Mouse (Mus musculus) frontal cortex, postnatal 36 days (tissue): ENCODE measurements around the gene A230050P20Rik.

Experiments used
- DNase-seq, 2 experiments: peaks; one replicate each; pipeline ENCODE4 v3.0.0; 2022; ENCODE audit warnings: low spot score in 2 of 2

Gene A230050P20Rik

DNA sequence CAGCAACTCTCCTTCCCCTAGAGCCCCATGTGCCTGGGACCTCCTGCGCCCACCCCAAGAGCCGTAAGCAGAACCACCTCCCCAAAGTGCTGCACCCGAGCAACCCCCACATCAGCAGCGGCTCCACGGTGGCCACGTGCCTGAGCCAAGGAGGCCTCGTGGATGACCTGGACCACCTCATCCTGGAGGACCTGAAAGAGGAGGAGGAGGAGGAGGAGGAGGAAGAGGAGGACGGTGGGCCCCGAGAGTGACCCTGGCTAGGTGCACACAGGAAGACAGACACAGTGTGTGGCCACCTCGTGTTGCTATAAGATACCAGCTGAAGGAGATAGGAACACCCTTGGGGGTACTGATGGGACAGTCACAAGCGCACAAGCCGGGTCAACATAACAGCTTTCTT lies 5.1 kb downstream of the A230050P20Rik start:
- no peak for DNase-seq

DNA sequence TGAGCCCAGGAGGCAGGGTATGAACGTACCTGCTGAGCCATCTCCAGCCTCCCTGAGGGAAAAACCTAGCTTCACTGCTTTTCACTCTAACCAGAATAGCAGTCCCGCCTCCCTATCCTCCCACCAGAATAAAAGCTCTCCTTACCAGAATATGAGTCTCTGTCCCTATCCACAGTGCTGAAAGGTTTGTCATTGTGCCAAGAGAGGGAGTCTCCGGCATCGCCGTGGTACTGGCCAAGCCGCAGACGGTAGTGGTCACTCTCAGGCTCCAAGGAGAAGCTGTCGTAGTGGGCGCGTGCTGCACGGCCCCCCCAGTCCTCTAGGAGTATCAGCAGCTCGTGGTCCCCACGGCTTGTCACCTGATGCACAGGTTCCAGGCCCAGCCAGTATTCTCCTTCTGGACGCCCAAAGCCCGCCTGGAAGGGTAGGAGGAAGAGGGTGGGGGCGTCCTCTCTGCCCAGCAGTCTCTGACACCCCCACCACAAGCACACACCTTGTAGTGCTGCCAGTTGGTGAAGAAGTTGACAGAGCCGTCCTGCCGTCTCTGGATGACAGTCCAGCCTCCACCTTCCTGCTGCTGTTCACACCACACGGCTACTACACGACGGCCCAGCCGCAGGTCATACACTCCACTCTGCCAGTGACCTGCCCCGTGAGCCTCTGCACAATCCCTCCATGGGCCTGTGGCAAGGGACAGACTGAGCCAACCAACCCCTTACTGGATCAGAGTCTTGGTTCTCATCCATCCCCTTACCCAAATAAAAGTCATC lies 6.8 kb downstream of the A230050P20Rik start:
- DNase-seq: peak in 1 of 2 experiments; percentile 74

DNA sequence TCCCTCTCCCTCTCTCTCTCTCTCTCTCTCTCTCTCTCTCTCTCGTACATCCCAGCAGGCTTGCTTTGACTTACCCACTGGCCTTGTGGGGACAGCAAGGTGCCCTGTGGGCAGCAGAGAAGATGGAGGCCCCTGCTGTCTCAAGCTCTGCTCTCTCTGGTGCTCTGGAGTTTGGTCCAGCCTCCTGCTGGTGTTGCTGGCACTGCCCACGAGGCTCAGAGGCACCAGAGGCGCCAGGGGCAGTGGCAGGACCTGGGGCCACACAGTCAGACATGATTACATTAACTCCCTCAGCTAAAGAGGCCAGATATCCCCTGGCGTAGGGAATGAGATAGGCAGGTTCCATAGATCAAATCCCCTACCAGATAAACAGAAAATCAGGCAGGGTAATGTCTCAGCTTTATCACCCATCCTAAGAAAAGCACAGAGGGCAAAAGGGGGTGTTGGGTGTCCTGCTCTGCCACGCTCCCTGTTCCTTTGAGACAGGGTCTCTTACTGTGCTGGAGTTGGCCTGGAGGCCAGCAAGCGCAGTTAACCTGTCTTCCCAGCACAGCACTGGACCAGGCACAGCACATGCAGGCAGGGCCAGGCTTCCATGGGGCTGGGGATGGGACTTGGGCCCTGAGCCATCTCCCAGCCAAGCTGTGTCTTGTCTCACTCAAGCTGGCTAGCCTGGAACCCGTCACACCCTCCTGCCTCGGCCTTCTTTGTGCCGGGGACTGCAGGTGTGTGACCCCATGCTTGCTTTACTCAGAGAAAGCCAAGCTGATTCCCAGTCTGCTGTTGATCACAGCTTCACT lies 8.1 kb downstream of the A230050P20Rik start:
- no peak for DNase-seq

DNA sequence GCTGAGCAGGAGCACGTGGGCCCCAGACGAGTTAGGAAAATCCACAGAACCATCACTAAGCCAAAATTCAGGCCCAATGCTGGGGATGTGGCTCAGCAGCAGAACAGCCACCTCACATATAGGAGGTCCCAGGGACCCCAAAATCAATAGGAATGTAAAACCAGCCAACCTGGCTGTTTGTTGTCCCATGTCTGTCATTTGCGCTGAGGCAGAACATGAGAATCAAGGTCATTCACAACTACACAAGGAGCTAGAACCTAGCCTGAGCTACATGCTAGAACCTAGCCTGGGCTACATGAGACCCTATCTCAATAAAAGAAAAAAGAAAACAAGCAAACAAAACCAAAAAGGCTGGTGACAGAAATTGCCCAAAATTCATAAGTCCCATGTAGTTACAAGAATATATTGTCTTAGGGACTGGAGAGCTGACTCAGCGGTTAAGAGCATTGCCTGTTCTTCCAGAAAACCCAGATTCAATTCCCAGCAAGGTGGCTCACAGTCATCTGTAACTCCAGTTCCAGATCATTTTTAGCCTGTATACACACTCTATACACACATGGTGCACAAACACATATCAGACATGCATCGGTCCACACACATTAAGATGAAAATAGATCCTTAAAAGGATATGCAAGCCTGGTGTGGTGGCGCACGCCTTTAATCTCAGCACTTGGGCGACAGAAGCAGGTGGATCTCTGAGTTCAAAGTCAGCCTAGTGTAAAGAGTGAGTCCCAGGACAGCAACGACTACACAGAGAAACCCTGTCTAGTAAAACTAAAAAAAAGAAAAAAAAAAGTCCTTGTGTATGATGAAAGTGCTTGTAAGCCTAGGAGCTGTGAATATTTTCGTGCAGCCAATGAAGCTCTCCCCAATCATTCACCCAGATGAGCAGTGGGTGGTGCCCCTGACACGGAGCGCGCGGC lies 8.9 kb downstream of the A230050P20Rik start:
- no peak for DNase-seq

DNA sequence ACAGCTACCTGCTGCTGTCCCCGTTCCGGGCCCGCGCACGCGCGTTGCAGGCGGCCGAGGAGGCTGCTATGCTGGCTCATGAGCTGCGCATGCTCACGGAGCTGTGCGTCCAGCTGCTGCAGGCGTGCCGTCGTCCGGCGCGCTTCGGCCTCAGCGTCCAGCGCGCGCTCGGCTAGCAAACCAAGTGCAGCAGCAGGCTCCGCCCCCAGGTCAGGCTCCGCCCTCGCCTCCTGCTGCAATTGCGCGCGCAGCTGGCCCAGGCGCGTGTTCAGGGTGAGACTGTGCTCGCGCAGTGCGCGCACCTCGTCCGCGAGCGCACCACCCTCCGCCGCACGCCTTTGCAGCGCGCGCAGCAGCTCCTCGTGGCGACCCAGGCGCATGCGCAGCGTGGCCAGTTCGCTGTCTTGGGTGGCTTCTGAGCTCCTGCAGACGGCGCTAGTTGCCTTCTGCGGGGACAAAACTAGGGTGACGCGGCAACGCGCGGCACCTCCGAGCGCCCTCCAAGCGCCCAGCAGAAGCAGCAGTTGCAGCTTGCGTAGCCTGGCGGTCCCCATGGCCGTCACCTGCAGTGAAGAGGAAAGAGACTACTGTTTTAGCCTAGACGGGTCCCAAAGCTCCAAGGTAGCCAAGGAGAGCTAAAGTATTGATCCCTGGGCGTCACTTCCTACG lies 9.7 kb downstream of the A230050P20Rik start:
- DNase-seq: peak; percentile 99 to 100

DNA sequence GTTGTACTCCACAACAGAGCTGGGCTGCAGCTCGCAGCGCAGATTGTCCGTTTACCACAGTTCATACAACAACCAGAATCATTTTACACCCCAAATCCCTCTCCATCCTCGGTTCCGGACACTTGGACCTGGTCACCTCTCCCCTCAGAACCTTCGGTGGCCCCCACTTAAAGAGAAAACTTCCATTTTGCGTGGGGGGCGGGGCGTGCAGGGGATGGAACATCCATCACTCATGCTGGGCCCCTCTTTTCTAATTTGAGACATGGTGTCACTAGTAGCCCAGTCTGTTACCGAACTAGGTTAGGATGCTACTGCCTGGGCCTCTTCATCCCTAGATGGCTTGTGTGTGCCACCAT lies 10.2 kb downstream of the A230050P20Rik start:
- DNase-seq: no peak

DNA sequence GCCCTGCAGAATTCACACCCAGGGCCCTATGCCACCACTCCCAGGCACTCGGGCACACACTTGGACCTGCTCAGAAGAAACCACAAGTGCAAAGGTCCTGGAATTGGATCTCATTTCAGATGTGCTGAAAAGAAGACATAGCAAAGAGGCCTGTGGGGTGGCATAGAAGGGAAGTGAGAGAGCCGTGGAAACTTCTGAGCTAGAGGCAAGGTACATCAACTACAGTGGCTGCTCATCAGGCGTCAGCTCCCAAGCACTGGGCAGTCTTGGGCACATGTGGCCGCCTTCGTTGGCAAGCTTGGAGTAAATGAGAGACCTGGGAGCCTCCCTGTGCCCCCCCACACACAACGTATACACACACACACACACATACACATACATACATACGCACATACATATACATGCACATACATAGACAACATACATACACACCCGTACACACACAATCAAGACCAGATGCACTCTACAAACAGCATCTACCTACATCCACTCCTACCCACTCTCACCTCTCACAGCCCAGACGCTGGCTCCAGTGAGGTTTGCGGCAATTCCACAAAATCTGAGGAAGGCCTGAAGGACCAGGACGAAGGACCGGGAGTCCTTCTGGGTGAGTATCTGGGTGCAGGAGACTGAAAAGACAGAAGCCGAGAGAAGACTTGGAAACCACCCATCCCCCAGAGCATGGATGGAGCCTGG lies 10.8 kb downstream of the A230050P20Rik start, which contains the start of gene Angptl6:
Gene Angptl6 (minus strand): TSS at position 631 of the 696 bp plus-strand sequence.
- DNase-seq: no peak

DNA sequence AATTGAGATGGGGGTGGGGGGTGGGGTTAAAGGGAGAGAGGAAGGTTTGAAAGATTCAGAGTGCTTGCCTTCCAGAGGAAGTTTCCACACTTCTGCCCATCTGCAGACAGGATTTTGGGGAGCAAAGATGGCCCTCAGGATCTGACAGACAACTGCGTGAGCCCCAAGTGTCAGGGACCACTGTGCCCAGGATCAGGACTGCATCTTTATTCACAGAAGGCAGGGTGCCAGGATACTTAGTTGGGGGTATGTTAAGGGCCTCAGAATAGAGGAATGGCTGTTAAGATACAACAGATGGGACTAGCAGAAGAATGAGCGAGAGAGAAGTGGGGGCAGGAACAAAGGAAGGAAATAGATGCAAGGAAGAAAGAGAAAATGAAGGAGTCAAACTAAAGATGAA lies 18.1 kb downstream of the A230050P20Rik start:
- no peak for DNase-seq

DNA sequence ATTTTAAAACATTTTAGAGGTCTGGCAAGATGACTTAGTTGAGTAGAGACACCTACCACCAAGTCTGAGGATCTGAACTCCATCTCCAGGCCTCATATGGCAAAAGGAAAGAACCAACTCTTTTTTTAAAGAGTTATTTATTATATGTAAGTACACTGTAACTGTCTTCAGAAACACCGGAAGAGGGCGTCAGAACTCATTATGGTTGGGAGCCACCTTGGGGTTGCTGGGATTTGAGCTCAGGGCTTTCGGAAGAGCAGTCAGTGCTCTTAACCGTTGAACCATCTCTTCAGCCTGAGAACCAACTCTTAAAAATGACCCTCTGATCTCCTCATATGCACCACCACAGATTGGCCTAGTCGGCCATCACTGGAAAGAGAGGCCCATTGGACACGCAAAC lies 18.7 kb downstream of the A230050P20Rik start:
- DNase-seq: no peak

DNA sequence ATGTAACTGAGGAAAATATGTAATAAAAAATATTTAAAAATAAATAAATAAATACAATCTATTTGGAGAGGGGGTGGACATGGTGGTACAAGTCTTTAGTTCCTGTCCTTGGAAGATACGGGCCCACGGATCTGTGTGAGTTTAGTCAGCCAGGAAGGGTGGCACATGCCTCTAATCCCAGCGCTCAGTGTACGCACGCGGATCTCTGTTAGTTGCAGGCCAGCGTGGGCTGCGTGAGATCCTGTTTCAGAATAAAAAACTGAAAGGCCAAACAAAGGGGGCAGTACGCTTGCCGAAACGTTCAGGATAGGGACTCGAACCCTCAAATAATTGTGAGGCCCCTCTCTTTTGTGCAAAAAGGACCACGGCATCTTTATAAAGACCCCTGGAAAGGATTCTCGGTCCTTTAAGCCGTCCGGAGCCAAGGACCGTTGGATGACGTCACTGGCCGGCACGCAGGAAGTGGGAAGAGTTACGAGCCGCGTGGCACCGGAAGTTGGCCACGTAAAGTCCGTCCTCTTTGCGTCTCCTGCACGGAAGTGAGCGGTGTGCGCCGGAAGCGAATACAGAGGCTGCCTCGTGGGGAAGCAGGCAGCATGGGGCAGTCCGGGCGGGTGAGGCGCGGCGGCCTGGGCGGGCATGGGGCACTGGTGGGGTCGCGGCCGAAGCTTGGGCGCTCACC lies 19.4 kb downstream of the A230050P20Rik start, which contains the start of gene Ppan:
Gene Ppan (plus strand): TSS at position 472 of the 682 bp plus-strand sequence.
- DNase-seq: peak; percentile 95 to 97

DNA sequence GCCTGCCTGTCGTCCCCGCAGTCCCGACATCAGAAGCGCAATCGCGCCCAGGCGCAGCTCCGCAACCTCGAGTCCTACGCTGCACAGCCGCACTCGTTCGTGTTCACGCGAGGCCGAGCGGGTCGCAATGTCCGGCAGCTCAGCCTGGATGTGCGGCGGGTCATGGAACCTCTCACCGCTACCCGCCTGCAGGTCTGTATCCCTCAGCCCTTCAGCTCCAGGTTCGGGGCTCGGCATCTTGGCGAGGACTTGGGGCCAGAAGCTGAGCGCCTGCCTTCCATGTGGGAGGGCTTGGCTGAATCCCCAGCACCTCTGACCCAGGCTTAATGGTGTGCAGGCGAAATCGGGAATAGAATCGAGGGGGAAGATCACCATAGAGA lies 19.9 kb downstream of the A230050P20Rik start:
- no peak for DNase-seq

DNA sequence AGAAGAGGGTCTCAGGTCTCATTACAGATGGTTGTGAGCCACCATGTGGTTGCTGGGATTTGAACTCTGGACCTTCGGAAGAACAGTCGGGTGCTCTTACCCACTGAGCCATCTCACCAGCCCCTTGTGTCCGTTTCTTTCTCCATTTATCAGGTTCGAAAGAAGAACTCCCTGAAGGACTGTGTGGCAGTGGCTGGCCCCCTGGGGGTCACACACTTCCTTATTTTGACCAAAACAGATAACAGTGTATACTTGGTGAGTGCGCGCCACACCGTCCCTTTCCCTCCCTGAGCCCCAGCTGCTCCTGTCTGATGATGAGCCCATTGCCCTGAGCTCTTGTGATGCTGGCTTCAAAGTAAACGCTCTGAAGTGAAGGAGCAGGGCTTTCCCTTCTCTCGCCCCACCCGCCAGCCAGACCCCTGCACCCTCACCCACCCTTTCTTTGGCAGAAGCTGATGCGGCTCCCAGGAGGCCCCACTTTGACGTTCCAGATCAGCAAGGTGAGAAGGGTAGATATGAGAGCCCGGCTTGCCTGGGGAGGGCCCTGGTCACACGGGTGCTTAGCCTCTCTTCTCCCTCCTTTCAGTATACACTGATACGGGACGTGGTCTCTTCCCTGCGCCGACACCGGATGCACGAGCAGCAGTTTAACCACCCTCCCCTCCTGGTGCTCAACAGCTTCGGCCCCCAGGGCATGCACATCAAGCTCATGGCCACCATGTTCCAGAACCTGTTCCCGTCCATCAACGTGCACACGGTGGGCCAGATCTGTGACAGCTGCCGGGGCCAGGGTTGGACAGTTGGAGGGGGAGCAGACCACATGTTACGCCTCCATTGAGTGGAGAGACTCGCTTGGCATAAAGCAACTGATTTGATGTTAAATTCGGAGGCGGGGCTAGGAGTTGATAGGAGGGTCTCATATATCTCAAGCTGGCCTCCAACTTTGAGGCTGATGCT lies 21.0 kb downstream of the A230050P20Rik start:
- no peak for DNase-seq

DNA sequence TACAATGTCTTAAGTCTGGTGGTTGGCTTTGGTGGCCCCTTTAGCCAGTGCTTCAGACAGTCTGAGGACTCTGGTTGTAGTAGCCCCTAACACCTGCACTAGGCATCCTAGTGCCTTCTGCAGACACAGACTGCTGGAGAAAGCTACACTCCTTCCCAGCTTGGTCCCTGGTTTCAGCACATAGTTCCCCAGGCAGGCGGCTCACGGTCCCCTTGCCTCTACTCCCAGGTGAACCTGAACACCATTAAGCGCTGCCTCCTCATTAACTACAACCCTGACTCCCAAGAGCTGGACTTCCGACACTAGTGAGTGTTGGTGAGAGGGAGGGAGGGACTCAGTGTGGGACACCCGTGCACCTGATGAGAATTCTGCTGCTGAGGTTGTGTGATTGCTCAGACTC lies 22.0 kb downstream of the A230050P20Rik start:
- DNase-seq: no peak

DNA sequence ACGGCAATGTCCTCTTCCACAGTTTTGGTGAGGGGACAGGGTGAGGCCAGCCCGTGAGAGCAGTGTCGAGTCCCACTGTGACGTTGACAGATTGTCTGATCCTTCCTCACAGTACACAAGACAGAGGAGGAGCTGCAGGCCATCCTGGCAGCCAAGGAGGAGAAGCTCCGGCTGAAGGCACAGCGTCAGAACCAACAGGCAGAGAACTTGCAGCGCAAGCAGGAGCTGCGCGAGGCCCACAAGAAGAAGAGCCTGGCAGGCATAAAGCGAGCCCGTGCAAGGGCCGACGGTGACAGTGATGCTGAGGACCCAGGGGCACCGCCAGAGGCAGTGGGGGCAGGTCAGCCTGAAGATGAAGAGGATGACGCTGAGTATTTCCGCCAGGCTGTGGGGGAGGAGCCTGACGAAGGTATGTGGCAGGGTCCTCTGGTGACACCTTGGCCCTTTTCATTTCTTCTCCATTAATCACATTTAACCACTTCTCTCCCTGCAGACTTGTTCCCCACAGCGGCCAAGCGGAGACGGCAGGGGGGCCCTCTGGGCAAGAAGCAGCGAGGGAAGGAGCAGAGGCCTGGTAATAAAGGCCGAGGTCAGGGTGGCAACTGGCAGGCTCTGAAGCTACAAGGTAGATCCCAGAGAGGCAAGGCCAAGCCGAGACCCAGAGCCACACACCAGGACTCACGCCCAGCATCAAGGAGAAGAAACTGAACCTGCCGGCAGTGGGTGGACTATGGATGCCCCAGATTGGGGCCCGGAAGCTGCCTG lies 23.1 kb downstream of the A230050P20Rik start:
- DNase-seq: no peak

DNA sequence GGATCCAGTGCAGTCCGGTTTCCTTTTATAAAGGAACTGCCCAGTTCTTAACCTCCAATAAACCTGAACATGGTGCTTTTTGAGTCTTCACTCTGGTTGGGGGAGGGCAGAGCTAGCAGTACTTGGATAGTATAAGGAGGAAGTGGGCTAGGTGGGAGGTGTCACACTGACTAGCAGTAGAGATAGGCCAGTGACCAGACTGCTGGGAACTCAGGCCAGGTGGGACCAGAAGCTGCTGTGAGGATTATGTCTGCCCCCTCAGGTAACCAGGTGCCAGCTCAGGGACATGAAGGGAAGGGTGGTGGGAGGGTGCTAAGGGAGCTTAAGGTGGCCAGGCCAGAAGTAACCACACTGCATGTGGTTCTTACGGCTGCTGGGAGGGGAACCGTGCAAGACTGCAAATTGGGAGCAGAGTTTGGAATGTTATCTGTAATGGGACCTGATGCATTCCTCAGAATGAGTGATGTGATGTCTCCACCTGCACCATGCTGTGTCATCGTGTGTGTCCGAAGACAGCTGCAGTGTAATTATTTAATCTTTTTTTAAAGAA lies 23.7 kb downstream of the A230050P20Rik start:
- no peak for DNase-seq

DNA sequence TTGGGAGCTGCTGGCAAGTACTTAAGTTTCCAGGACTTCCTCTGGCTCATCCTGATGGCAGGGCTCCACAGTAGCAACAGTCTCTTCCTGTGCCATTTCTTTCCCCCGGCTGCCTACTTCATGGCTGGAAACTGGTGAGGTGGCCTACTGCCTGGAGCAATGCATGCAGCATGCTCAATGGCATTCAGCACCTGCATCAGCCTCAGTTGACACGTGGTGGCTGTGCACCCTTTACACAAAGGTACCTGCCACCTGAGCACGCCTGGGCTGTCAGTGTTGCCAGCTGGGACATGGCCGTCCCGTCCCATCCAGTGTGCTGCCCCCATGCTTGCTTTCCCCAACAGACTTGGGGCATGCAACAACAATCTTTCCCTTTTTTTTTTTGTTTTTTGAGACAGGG lies 24.6 kb downstream of the A230050P20Rik start:
- no peak for DNase-seq

DNA sequence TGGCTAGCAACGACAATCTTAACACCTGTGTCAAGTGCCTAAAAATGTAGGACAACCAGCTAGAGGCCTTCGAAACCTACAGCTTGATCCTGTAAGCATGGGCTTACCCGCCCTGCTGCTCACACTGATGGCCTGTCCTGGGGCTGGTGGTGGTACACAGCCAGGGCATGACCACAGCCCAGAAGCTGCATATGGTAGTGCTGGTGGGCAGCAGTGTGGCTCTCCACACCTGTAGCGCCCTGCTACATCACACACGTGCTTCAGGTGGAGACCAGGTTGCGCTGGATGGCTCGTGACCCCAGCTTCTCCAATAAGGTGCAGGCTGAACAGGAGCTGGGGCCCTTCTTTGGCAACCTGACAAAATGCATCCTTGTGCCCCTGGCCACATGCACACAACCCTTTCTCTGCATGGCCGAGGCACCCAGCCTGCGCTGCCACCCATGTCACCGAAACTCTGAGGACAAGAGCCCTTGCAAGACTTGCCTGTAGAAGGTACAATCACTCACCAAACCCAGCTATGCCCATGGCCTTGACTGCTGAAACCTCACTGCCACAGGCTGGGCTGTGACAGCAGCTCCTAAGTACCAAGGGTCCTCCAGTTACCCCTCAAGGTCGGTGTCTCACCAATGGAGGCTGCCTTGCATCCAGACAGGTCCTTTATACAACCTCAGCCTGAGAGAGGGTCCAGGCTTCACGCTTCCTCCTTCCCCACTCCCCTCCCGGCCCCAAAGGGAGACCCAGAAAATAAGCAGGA lies 25.3 kb downstream of the A230050P20Rik start:
- DNase-seq: no peak
